Mouse (Mus musculus) layer of hippocampus, adult 9-10 months (tissue): ENCODE results near the gene Rbm17.
A peak's percentile ranks its signal among the peaks of the same experiment; 100 is the strongest.
"Not testable (repeated sequence)": the region's sequence is repeated elsewhere in the genome, so short reads cannot be mapped to it uniquely, and the experiment has no call there.

Experiments
- DNase-seq: peaks from one replicate; pipeline ENCODE4 v3.0.0; 2022; ENCODE audit warnings: low spot score

Rbm17 gene

DNA sequence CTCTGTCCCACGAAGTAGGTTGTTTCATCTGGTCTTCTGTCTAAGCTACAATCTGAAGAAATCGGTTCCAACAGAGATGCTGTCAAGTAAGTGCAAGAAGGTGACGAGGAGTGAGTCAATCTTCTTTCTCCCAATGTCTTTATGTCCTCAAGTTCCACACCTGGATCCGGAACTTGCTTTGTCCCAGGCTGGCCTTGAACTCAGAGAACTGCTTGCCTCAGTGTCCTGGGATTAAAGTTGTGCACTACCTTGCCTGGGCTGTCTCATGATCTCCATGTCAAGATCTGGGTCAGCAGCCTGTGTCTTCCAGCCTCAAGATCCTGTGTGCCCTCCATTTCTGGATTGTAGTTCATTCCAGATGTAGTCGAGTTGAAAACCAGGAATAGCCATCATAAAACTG, at the start of gene Rbm17:
Rbm17 (minus strand) TSS at position 101 of the 400 bp plus-strand sequence.
- DNase-seq, result no peak

DNA sequence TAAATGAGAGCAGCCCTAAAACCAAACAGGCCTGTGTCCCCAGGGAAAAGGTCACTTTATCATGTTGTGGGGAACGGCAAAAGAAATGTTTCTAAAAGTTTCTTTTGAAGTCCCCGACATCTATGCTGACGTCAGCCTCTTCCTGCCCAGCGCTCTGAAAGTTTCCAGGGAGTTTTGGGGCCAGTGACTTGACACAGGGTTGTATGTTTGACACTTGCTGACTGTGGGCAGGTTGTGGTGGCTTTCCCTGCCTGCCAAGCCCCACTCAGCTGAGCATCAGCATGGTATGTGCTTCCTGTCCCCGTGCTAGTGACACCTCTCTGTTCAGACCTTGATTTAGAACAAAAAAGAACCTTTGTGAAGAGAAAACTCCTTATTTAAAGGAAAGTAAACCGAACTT, 49.4 kb upstream of the Rbm17 start:
- no peak for DNase-seq

GRCm38 (mm10) chr2:11652780-11653179, 48.8 kb upstream of the Rbm17 start:
- no peak for DNase-seq

GRCm38 (mm10) chr2:11652196-11652595, 48.2 kb upstream of the Rbm17 start:
- DNase-seq, result no peak

- no peak for DNase-seq
Measured at GRCm38 (mm10) chr2:11651476-11651875, 47.5 kb upstream of the Rbm17 start.

- no peak for DNase-seq
Measured at GRCm38 (mm10) chr2:11645297-11645696, 41.3 kb upstream of the Rbm17 start.

GRCm38 (mm10) chr2:11644057-11644456, 40.1 kb upstream of the Rbm17 start:
- DNase-seq, result no peak

DNA sequence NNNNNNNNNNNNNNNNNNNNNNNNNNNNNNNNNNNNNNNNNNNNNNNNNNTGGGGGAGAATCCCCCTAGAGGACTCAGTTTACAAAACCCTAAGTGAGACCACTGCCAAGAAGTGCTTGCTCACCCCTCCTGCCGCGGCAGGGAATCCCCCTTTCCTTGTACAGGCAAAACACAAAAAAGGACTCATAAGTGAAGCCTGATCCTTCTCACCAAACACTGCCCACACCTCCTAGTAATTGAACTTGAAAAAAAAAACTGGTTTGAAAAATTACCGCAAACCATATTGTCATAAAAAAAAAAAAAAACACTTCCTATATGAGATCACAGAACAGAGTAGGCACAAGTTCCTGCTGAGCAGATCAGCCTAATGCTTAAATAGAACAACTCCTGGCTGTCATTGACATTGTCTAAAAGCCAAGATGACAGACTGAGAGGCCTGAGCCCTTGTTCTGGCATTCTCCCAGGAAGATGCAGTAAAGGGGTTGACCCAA, 38.5 kb upstream of the Rbm17 start, which contains the start of gene Il2ra:
Il2ra (plus strand) TSS at position 357 of the 491 bp plus-strand sequence.
- no peak for DNase-seq

GRCm38 (mm10) chr2:11637115-11637514, 33.2 kb upstream of the Rbm17 start:
- DNase-seq, result no peak

- DNase-seq, result no peak
Measured at GRCm38 (mm10) chr2:11636138-11636480, 32.2 kb upstream of the Rbm17 start.

DNA sequence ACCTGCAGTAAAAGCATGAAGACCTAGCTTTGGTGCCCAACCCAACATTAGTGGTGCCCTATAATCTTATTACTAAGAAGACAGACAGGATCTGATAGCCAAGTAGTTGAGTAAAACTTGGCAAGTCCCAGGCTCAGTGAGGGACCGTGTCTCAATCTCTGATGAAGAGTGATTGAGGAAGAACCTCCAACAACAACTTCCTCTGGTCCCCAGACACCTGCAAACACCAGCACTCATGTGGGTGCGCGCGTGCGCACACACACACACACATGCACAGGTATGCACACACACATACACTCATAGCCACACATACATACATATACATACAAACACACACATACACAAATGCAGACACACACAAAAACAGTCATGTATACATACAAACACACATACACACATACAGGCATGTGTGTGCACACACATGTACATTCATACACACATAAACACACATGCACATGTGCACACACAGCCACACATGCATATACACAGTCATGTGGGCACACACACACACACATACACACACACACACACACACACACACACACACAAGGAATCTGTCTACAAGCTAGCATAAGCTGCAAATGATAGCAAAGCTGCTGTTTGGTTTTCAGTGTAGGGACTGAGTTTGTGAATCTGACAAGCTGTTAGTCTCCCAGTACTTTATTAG, 31.7 kb upstream of the Rbm17 start:
- DNase-seq, result no peak

DNA sequence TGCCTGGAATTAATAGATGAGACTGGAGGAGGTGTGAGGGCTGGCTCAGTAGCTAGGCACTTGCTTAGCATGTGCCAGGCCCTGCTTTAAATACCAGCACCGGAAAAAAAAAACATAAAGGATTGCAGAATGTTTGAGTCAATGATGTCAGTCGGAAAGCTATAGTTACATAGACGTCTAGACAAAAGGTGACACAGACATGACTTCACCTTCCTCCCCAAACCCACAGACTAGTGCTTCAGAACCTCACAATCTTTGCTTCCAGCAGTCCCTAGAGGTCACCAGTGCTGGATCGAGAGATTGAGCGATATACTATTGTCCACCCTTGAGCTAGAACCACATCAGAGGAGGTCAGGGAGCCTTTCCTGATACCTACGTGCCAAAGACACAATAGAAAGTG, 31.1 kb upstream of the Rbm17 start:
- no peak for DNase-seq

DNA sequence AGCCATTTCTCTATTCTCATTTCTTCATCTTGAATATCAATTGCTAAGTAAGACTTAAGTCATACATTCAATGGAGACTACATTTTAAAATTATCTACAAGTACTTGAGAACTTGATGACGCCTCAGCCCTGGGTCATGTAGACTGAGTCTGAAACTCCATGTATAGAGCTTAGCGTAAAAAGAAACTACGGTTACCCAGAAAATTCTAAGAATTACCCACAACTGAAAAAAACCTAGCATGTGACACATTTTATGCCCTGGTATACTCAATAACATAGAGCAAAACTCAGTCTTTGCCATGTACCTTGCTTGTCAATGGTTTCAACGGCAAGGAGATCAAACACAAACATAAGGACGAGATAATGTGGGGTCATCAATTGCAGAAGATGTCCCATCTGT, 21.9 kb upstream of the Rbm17 start, which contains the start of gene Gm17490:
Gm17490 (minus strand) TSS at position 375 of the 400 bp plus-strand sequence.
- no peak for DNase-seq

GRCm38 (mm10) chr2:11623726-11624125, 19.8 kb upstream of the Rbm17 start:
- no peak for DNase-seq

DNA sequence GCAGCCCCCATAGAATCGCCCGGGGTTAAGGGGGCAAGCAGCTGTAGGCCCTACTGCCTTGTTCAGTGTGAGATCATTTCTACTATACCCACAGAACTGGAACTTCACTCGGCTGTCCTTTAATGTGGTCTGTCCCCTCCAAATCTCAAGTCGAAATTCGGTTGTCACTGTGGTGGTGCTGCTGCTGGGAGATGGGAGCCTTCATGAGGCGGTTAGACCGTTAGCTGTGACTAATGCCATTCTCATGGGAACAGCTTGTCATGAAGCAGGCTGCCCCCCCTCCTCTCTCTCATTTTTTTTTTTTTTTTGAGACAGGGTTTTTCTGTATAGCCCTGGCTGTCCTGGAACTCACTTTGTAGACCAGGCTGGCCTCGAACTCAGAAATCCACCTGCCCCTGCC, 19.2 kb upstream of the Rbm17 start:
- DNase-seq, result no peak

DNA sequence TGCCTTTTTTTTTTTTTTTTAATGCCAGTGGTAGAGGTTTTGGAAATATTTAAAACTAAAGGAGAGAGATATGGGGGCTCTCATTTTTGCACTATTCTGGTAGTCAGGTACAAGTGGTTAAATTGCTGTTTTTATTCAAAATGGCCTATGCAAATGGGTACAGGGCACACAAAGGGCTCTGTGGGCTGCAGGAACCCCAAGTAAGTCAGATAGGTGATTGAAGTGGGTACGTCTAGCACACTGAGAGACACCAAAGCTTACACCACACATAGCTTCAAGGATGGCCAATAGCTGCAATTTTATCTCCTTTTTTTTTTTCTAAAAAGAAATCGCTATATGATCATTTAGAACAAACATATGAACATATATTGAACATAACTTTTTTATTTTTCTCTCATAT, 15.6 kb upstream of the Rbm17 start:
- no peak for DNase-seq

DNA sequence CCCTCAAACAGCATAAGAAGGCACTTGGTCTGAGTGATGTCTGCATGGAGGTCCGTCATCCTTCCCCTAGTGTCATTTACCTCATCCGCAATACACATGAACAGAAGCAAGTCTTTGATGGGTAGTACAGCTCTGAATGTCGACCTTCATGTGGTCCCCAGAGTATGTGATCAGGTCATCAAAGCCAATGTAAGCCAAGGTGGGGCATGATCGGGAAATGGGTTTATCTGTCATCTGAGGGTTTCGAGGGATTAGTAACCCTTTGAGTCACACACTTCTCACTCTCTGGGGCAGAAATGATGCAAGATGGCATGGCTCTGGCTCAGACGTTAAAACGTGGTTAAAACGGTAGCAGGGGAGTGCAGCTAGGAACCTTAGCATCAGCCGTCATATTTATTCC, 12.9 kb upstream of the Rbm17 start:
- DNase-seq, result no peak

DNA sequence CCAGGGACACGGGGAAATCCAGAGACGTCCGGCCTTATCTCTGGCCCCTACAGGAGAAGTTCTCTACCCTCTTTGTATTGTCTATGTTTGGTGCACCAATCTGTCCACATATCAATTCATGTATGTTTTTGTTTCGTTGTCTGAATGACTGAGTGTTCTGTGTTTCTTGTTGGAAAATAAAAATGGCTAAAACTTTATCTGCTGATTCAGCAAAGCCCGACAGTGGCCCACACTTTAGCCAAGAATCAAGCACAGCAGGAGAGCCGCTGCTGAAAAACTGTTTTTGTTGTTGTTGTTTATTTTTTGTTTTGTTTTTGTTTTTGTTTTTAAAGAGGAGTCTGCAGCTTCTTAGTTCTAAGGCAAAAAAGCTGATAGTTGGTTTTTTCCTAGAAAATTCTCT, 9.0 kb upstream of the Rbm17 start:
- not testable (repeated sequence) for DNase-seq

DNA sequence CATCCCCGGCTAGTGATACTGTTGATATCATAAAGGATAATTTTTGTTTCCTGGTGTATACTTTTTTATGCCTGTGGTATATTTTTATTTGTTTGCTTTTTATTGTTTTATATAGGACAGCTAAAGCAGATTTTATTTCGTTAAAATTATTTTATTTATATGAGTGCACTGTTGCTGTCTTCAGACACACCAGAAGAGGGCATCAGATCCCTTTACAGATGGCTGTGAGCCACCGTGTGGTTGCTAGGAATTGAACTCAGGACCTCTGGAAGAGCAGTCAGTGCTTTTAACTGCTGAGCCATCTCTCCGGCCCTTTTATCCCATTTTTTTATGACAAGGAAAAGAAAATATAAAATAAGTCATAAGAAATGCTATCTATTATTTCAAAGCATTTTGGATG, 2.8 kb upstream of the Rbm17 start:
- not testable (repeated sequence) for DNase-seq

GRCm38 (mm10) chr2:11604911-11605310, 958 bp upstream of the Rbm17 start:
- no peak for DNase-seq

DNA sequence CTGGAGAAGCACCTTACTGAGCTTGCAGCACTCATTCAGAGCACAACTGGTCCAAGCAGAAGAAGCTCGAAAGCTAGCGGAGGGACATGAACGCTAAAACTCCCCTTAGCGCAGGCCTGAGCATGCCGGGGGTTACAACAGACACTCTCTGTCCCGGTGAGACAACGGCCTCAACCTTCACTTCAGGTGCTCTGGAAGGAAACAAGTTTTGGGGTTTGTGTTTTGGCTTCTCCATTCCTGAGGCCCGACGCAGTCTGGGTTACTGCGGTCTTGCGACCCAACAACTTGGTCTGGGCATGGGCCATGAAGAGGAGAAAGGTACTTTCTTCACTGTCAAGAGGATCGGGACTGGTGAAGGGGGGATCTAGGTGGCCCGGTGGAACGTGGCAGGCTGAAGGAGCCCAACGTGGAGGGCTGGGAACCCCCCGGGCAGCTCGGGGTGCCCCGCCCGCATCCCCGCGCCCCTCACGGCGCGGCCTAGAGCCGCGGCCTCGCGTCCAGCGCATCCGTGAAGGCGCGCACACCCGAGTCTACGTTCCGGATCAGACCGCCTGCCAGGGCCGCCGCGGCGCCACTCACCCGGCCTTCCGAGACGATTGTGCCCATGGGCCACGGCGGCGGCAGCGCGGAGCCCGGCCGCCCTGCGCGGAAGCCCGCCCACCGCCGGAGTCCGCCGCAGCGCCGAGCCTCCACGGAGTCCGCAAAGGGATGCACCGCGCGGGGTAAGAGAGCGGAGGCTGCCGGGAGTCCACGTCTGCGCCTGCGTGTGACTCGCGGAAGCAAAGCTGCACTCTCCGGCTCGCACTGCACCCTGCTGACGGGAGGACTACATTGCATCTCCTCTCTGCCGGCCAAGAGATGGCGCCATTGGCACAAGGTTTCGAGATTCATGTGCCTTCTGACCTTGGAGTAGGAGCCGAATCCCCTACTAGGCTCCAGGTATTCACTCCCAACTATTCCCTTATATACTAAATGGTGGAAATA, 1.2 kb downstream of the Rbm17 start:
- peak; percentile 94 for DNase-seq

DNA sequence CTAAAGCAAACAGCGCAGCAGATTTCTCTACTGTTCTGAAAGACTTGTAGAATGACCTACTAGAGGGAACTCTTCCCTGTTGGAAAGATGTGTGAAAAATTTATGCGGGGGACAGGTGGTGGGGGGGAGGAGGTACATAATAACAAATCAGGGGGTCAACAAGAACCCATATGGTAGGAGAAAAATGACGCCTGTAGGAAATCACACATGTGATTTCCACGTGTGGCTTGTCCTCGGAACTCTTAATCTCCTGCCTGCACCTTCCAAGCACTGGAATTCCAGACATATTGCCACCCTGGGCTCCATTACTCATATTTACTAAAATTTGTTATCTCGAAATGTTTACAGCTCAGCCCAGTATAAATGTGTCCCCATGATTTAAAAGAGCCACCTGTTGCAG, 2.2 kb downstream of the Rbm17 start:
- DNase-seq, result no peak

DNA sequence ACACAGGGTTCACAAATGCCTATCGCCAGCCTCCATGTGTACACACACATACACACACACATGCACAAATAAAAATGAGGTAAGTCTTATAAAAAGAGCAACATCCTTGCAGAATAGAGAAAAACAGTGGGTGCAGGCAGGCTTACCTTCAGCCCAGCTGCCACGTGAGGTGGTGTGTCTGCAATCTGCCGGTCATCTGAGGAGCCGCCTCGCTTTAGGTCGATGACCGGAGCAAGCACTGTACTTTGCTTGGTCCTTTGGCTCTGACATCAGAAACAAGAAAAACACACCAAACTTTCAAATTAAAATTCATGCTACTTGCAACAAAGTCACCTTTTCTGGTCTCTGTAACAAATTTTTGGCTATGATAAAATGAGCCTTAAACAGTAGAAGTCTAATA, 6.0 kb downstream of the Rbm17 start:
- no peak for DNase-seq
